Mouse (Mus musculus): ENCODE results near the gene Lrrtm3.

Lrrtm3 gene

DNA sequence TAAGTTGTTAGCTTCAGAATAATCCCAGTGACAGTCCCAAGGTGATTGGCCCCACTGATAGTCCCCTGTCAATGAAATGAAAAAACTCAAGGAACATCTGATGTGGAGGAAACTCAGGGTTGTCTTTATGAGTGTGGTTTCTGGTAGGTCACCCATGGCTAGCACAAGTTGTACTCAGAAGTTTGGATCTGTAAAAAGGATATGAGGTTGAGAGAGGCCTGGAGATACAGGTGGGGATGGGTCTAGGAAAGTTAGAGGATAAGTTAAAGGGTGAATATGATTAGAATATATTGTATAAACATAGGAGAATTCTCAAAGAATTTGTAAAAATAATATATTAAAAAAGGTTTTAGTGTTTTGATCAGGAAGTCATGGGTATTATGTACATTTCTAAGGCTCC lies 162.7 kb downstream of the Lrrtm3 start, which contains the start of gene Gm10118:
TSS of gene Gm10118 (minus strand) at position 101 of the 400 bp plus-strand sequence.
- no peak for ATAC-seq (ENCODE audit: insufficient number of reproducible peaks, low FRiP score, low TSS enrichment)

DNA sequence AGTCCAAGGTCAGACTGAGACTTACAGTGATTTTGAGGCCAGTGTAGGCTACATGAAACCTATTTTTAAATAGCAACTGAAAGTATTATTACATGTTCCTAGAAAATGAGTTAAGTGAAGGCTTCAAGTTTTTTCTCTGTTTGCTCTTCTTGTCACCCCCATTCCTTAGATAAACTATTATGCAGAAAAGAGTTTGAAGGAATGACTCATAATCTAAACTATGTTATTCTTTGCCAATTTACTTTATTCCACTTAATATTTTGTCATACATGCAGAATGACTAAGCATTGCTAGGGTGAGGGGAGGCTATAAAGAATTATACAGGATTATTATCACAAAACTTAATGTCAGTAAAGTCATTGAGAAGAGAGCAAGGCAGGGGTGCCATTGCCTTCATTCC lies 181.2 kb downstream of the Lrrtm3 start:
- no peak for ATAC-seq (ENCODE audit: insufficient number of reproducible peaks, low FRiP score, low TSS enrichment)

DNA sequence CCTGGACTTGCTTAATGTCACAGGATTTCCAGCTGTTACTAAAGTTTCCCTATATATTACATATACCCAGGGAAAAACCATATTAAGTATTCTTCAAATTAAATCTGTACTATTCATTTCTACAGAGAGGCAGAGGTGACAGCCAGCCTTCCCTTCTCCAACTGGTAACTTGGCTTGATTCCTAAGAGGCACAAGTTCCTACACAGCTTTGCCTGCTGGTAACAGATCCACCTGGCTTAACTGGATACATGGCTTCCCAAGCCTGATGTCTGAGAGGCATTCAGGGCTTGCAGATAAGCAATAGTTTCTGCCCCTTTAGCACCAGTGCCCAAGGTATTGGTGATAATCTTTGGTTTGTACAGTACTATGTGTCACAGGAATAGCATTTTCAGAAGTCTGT lies 190.2 kb downstream of the Lrrtm3 start:
- ATAC-seq (ENCODE audit: insufficient number of reproducible peaks, low FRiP score, low TSS enrichment): 0 out of 2 replicates have a peak, but pooled peaks have one; percentile 64

DNA sequence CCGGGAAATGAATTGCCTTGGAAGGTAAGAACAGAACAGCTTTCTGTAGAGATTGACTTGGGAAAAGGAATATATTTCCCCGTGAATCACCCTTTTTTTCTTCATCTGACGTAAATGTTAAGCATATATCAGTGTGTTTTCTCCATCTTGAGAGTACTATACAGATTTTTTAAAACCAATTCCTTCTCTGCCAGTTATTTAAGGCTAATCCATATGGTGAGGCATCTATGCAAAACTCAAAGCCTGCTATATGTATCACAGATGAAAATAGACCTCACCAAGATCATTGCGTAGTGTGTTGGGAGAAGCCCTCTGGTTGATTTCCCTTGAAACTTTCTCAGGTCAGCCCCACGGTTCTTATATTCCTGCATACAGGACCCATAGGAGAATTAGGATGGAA lies 195.5 kb downstream of the Lrrtm3 start:
- no peak for ATAC-seq (ENCODE audit: insufficient number of reproducible peaks, low FRiP score, low TSS enrichment)

DNA sequence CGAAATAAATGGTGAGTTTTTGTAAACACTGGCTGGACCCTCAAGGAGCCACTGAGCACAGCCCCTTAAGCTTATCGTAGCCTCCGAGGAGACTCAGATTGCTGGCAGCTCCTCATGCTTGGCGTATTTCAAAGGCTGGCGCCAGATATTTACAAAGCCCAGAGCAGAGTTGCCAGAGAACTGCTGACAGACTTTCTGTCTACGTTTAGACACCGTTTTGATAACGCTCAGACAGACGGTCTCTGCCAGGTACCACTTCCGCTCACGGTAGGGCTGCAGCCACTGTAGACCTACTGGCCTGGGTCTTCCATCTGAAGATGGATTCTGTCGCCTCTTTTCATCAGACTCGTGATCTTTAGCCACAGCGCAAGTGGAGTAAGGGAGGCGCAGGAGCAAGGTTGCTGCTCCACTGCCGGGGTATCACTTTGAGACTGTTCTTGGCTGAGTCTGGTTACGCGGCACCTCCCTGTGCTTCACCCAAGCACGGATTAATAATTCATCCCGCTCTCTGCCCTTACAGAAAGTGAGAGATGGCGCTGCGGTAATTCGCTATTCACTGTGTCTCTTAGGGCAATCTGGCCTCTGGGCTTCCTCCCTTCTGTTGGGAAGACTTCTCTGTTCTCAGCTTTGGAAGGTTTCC lies 203.5 kb downstream of the Lrrtm3 start:
- no peak for ATAC-seq (ENCODE audit: insufficient number of reproducible peaks, low FRiP score, low TSS enrichment)

DNA sequence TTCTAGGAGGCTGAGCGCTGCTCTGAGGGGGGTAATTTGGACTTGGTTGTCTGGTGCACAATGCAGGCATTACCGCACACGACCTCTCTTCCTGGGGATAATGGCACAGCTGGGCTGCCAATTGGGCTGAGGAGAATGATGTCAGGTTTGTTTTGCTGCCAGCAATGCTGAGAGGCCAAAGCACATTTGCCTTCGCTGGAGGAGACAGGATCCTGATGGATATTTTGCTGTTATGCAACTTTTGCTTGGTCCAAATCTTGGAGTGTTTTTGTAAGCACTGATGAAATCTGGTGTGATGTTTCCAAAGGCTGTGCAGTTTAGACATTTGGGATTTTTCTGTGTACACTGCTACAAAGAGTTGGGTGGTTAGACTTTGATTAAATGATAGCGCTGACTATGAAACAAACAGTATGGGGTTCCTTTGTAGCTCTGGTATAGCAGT lies 209.6 kb downstream of the Lrrtm3 start:
- peak; percentile 91 for ATAC-seq (ENCODE audit: insufficient number of reproducible peaks, low FRiP score, low TSS enrichment)

Measured in cerebellum, adult (tissue).